Mouse (Mus musculus) embryonic fibroblast, embryonic 13.5 days (primary cell): ENCODE measurements around the gene Gmfg.

Experiments used
- CTCF ChIP-seq: IDR thresholded peaks from 2 replicates; pipeline ENCODE4 v1.5.1; 2011; ENCODE audit warnings: mild to moderate bottlenecking, control low read depth, low read length, moderate library complexity, borderline replicate concordance; ENCODE audit not compliant: insufficient read depth
- POLR2A ChIP-seq: IDR thresholded peaks from 2 replicates; pipeline ENCODE4 v1.6.1; 2011; ENCODE audit warnings: low read depth, mild to moderate bottlenecking, control low read depth, low read length, moderate library complexity

DNA sequence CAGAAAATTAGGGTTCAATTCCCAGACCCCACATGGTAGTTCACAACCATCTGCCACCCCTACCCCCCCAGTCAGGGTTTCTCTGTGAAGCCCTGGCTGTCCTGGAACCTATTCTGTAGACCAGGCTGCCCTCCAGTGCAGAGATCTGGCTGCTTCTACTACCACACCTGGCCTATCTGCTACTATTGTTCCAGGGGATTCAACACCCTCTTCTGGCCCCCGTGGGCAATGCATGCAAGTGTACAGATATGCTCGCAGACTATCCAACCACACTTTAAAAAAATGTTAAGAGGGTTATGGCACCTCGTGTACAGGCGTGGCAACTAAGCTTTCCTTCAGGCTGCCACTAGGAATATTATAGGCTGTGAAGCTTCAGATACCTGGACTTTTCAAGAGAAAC is 24.4 kb upstream of the Gmfg start:
- TF ChIP-seq POLR2A, result no peak
- no peak for TF ChIP-seq CTCF
